Mouse (Mus musculus) neutrophil, adult 5-6 weeks (primary cell): ENCODE measurements around the gene Mapk13. TPM values are rescaled to one million over a fixed set of nuclear protein-coding genes. Genes with fewer than 3 reads are reported as not detected.
"Not testable (repeated sequence)": the region's sequence is repeated elsewhere in the genome, so short reads cannot be mapped to it uniquely, and the experiment has no call there.

Experiments
- ATAC-seq: fragments of 151-379, 151-347 bp; 2 replicates; pipeline ENCODE4 v1.8.0; 2017; ENCODE audit warnings: mild to moderate bottlenecking, moderate TSS enrichment; ENCODE audit not compliant: insufficient number of reproducible peaks, poor library complexity, low FRiP score, severe bottlenecking; ENCODE audit errors: extremely low read depth
- total RNA-seq: library from RNA; stranded (forward); fragments of 200-1000 nt; gene quantifications from 2 replicates; pipeline ENCODE4 v1.2.3, GENCODE M21; 2017

Gene Mapk13
- total RNA-seq, 1 experiment from 2014 or later = 21.1 TPM

DNA sequence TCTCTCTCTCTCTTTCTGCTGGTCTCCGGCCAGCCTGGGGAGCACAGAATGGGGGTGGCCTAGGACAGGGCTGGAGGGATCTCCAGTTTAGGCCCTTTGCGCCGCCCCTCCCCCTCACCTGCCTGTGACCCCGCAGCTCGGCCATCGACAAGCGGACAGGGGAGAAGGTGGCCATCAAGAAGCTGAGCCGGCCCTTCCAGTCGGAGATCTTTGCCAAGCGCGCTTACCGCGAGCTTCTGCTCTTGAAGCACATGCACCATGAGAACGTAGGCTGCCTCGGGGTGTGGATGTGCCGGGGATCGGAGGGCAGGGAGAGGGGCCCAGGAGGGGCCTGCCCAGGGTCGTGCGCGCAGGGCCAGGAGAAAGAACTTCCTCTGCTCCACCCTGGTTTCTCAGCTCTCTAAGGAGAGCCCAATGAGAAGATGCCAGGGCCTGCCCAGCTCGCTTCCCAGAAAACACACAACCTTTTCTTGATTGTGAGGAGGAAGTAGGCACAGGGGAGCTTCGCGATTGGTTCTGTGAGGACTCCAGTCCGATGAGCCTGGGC, 851 bp downstream of the Mapk13 start:
- ATAC-seq = peak; percentile 9; the same call in 1 of the 2 replicates

DNA sequence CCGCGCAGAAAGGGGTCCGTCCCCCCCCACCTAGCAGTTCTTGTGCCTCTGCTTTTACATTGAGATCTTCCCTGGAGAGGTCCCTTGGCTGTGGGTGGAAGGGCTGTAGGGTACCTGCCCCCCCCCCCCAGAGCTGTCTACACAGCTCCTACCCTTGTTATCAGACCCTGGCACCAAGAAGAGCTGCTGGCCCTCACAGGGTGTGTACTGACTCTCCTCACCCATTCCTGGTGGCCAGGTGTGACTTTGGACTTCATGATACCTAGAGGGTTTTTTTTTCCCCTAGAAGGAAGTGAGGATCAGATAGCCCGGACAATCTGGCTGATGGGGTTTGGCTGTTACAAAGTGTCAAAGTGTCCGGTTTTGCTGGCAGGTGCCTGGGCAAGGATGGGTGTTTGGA, 2.2 kb downstream of the Mapk13 start:
- ATAC-seq = no peak

DNA sequence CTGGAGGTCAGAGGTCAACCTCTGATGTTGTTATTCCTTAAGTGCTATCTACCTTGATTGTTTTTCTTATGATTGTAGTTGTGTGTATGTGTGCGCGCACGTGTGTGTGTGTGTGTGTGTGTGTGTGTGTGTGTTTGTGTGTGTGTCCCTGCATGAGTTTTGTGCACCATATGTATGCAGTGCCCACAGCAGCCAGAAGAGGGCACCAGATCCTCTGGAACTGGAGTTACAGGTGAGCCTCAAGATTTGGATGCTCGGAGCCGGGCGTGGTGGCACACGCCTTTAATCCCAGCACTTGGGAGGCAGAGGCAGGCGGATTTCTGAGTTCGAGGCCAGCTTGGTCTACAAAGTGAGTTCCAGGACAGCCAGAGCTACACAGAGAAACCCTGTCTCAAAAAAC, 5.2 kb downstream of the Mapk13 start:
- ATAC-seq = not testable (repeated sequence)

DNA sequence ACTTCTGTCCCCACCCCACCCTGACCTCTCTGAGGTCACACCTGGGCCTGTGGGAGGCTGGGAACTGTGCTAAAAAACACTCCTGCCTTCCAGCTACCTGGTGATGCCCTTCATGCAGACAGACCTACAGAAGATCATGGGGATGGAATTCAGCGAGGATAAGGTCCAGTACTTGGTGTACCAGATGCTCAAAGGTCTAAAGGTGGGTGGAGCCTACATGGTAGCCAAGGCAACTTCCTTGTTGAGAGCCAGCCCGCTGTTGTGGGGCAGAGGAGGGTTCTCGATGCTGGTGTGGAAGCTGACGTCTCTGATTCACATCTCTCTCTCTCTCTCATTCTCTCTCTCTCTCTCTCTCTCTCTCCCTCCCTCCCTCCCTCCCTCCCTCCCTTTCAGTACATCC, 6.1 kb downstream of the Mapk13 start:
- no peak for ATAC-seq

DNA sequence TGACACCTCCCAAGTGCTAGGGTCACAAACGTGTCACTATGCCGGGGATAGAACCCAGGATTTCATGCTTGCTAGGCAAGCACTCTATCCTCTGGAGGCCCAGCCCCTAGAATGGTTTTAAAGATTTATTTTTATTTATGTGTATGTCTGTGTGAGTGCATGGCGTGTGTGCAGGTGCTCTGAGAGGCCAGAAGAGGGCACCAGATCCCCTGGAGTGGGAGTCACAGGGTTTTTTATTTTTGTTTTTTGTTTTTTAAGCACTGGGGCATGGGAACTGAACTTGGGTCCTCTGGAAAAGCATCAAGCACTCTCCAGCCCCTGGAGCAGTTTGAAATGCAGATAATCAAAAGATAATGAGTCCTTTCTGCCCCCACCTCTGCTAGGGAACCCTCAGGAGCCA, 7.7 kb downstream of the Mapk13 start:
- no peak for ATAC-seq

DNA sequence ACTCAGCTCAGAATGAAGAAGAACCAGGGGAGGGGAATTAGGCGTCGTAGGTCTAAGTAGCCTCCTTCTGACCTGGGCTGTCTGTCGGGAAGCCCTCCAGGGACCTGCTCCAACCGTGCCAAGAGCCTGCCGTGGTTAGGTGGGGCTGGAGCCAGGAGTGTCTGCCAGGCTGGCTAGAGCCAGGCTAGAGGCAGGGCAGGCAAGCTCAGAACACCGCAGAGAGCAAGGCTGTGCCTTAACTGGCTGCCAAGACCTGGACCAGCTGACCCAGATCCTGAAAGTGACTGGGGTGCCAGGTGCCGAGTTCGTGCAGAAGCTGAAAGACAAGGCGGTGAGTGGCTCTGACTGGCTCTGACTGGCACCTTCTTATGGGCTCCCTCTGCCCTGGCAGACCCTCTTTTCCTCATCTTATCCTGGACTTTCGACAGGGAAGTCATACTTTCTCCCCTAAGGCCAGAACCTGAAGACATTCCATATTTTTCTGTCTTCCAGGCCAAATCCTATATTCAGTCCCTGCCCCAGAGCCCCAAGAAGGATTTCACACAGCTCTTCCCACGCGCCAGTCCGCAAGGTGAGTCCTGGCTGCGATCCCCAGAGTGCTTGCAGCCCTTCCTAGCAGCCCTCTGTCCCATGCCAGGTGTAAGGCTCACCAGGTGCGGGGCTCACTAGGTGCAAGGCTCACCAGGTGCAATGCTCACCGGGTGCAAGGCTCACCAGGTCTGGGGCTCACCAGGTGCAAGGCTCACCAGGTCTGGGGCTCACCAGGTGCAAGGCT, 8.3 kb downstream of the Mapk13 start:
- no peak for ATAC-seq

DNA sequence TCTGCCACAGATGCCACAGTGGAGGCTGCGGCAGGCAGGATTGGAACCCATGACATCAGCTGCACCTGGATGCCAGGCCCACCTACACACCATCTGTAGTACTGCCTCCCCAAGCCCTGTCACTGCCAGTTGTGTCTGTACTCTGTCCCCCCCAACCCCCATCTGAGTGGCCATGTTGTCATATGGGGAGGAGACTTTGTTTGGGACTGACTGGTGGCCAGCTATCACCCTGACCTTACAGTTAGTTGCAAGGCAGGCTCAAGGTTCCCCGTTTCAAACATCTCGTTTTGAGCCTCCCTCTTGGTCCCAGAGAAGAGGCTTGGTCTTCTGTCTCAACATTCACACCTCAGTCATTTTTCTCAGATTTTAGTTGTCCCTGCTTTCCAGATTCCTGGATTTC, 10.6 kb downstream of the Mapk13 start:
- ATAC-seq = no peak

DNA sequence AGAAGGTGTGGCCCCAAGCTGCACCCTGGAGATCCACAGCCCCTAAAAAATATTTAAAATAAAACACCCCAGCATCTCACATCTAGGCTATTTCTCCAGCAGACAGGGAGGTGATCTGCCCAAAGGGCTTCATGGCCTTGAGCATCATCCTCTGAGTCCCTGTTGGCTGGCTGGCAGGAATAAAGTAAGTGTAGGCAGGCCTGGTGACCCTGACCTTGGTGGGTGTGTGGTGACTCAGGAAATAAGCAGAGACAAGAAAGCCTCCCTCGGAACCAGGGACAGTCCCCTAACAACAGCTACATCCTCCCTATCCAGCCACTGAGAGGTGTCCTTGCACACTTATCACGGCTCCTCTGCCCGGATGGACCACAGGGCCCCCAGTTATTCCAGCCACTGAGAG, 11.7 kb downstream of the Mapk13 start:
- ATAC-seq = no peak

DNA sequence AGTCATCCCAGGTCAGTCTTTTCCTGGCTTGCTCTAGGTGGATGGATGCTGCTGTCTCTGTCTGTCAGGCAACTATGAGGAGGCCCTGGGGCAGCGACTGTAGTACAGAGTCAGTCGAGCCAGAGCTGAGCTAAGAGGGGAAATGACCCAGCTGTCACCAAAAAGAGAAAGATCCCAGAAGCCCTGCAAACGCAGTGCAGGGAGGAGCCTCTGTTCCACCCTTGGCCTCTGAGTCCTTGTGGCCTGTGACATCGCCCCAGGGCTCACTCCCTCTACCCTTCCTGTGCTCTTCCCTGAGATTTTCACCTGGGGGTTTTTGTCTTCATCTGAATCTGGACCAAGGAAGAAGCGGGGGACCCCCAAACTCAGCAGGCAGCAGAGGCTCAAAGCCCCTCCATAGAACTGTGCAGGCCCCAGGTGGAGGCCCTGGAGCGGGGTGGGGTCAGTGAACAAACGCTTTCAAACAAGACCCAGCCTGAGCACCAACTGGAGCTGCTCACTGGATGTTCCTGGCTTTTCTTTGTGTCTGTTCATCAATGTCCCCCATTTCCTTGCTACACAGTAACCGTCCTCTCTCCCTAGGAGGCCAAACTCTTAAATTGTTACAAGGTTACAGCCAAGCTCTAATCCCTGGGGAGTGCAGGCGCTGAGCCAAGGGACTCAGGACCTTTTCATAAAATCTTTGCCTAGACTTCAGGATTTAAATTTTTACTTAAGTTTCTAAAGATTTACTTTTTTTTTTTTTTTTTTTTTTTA, 12.4 kb downstream of the Mapk13 start:
- ATAC-seq = no peak

DNA sequence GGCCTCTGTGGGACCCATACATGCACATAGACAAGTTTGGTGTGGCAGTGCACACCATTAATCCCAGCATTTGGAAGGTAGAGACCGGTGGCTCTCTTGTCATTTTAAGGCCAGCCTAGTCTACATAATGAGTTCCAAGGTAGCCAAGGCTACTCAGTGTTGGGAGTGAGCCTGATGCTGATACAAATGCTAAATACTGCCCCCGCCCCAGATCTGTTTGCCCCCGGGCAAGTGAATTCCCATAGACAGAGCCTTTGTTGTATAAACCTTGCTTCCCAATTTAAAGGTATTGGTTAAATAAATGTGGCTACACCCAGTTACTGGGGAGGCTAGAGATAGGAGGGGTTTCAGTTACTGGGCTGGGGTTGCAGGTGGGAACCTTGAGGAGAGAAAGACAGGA, 15.9 kb downstream of the Mapk13 start:
- no peak for ATAC-seq

DNA sequence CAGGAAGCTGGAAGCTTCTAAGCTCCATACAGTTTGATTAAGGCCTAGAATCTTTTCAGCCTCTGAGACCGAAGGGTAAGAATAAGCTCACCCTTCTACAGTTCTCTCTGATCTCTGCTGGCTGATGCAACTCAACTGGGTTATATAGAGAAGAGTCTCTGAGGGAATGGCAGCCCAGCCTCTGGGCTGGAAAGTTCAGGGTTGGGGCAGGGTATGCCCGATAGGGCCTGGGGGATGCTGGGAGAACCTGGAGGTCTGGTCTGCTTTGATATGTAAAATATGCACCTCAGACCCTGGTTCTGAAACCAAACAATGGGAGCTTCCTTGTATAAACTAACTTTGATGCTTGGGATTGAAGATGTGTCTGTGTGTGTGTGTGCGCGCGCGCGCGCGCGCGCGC, 18.4 kb downstream of the Mapk13 start:
- no peak for ATAC-seq

DNA sequence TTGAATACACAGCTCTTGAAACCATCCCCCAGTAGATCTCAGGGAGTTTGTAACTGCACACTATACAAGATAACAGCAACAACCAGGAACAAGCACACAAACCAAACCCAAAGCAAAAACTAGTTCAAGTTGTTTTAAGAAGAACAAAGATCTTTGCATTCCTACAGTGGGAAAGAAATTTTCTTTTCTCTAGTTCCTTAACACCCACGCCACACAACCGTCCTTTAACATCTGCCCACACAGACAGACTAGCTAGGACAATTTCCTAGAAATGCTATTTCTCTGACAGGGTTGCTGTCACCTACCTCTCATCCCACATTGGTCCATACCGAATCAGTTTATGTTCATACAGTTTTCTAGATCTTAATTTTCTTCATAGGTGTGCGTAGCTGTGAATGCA, 27.9 kb downstream of the Mapk13 start:
- no peak for ATAC-seq

DNA sequence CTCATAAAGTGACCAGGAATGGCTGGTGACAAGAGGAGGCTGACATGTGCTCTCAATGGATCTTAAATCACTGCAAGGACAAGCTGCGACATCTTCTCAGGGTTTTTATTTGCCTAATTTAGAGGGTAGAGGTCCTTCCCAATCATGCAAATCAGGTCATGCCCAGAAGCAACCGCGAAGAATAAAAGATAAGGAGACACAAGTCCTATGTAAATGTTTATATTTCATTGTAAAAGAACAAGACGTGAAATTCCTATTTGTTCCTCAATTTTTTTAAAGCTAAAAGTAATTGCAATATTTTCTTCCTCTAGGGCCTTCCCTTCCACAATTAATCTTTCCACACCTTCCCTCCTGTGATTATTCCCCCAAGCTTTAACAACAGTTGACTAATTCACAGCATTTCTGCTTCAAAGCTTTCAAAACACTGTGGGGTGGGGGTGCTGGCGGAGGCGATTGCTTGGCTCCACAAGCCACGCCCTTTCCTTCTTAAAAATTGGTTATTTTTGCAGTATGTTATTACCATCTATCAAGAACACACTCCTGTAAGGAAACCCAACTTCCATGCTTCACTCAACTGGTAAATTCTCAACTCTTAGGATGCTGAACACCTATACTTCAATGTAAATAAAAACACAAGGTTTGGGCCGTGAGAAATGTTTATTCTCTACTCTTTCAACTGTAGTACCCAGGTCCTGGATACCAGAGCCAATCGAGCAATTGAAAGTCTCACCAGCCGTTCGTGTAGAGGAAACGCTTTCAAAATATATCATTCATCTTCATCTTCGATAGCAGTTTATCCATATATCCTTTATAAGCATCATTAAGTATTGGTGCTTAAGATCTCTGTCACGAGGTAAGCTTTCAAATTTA, 30.4 kb downstream of the Mapk13 start:
- ATAC-seq = no peak

DNA sequence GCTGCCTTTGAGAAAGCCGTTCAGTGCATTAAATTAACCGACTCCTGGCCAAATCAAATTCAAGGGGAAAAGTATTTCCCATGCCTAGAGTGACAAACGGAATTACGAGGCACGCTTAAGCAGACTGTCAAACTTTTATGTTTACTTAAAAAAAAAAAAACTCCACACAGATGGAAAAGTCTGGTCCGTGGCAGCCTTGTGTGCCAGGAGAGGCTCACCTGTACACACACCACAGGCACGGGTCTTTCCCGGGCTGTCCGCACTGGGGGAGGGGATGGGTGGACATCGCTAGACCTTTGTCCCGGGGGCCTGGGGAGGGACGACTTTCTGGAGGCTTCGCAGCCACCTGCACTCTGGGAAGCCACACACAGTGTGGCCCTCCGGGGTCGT, 31.2 kb downstream of the Mapk13 start:
- ATAC-seq = no peak

DNA sequence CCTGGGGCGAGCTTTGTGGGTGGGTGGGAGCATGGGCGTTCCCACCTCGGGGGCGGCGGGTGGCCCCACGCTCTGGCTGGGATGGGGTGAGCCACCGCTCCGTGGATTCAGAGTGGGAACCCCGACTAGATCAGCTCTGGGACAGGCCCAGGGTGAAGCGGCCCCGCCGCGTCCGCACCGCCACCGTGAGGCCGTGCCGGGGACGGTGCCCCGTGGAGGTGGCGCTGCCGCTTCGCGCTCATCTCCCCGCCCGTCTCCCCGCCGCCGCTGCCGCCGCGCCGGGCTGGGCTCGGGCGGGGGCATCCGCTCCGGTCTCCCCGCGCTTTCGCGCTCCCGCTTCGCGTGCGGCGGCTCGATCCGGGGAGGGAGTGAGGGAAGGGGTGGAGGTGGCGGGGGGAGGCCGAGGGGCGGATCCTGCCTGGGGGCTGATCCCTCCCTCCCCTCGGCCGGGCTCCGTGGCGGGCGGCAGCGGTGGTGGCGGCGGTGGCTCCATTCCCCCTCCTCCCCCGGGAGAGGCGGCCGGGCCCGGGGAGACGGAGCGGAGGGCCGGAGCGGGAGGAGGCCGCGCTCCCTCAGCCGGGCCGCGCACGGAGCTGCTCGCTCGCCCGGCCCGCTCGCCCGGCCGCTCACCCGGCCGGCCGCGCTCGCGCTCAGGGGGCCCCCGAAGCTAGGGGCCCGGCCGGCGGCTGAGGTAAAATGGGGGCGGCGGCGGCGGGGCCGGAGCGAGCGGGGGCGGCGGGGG, 31.7 kb downstream of the Mapk13 start, which contains the start of gene Brpf3:
Brpf3 (plus strand) TSS at position 420 of the 742 bp plus-strand sequence.
- ATAC-seq = peak; percentile 59

DNA sequence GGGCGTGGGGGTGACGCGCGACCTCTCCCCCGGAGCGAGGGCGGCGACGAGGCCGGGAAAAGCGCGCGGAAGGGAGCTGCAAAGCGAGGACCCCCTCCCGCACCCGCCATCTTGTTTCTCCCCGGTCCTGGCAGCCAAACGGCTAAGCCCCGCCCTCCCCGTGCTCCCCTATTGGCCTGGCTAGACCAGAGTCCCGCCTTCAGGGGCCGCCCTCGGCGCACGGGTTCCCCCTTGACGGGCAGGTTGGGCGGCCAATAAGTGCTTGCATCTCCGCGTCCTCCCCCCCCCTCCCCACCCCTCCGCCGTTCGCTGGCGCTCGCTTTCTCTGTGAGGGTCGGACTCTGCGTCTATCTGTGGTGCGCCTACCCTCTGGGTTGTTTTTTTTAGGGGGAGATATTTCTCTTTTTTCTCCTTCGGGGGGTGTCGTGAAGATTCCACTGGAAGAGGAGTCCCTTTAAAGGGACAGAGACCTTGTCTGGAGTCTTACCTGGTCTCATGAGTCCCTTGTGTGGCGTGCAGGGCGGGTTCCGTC, 32.4 kb downstream of the Mapk13 start:
- ATAC-seq = peak; percentile 97

DNA sequence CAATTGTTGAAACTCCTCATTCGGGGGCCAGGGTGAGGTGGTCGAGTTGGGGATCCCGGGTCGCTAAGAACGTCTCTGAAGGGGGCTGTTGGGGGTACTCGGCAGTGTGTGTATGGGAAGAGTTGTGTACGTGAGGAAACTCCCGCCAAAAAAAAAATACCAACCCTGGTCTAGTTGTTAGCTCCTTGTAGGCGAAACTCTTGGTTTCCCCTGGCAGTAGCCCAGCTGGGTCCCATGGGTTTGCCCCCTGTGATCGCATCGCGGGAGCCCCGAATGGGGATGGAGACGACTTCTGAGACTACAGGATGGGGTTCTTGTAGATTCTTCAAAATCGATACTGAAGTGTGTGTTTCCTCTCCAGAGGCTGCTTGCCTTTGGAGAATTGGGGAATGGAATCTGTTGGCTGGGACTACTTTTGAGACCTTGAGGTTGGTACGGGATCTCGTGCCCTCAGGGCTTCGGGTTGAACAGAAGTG, 32.9 kb downstream of the Mapk13 start:
- ATAC-seq = no peak

DNA sequence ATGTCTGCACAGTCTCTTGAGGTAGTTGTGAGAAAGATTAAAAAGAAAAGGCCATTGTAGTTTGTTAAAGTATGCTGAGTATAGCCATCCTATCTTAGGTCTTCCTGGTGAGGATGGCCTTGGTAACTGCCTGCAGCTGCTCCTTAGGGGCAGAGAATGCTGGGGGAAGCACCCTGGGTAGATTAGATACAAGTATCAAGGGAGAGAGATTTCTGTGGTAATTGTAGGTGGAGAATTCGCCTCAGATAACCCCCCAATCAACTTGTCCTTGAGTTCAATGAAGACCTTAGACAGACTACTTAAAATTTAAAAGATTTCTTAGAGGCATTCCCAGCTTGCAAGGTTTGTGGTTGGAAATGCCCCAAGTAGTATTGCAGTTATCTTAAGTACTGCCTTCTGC, 34.2 kb downstream of the Mapk13 start:
- ATAC-seq = no peak
